Mouse (Mus musculus) hindbrain, embryonic 14.5 days (tissue): ENCODE measurements around the gene Akap3. TPM values are rescaled to one million over a fixed set of nuclear protein-coding genes. Genes with fewer than 3 reads are reported as not detected.

ENCODE experiments used
- ATAC-seq: fragments of 200-750 bp; cut with Nextera tagmentation; 2 replicates; pipeline ENCODE4 v1.8.0; 2017; ENCODE audit warnings: moderate number of reproducible peaks, mild to moderate bottlenecking, moderate TSS enrichment, moderate library complexity; ENCODE audit not compliant: low FRiP score
- DNase-seq: peaks from one replicate; pipeline ENCODE4 v3.0.0-alpha.2; 2015; ENCODE audit warnings: low spot score
- H3K27ac ChIP-seq: fragments of 300-500 bp; sonication (generic); 2 replicates; pipeline ENCODE4 v1.5.1; 2014; ENCODE audit warnings: mild to moderate bottlenecking, moderate library complexity
- H3K27me3 ChIP-seq: fragments of 300-500 bp; sonication (generic); 2 replicates; pipeline ENCODE4 v1.6.1; 2014; ENCODE audit warnings: mild to moderate bottlenecking, low read length, mixed read lengths; ENCODE audit not compliant: control insufficient read depth, insufficient read depth
- H3K36me3 ChIP-seq: fragments of 300-500 bp; sonication (generic); replicated peaks from 2 replicates; pipeline ENCODE4 v1.6.1; 2014; ENCODE audit not compliant: control insufficient read depth, insufficient read depth
- H3K4me1 ChIP-seq: fragments of 300-500 bp; sonication (generic); replicated peaks from 2 replicates; pipeline ENCODE4 v1.6.1; 2014; ENCODE audit warnings: antibody characterized with exemption, low read length, mixed read lengths; ENCODE audit not compliant: control insufficient read depth, insufficient read depth
- H3K4me2 ChIP-seq: fragments of 300-500 bp; sonication (generic); replicated peaks from 2 replicates; pipeline ENCODE4 v1.6.1; 2014; ENCODE audit warnings: mild to moderate bottlenecking, moderate library complexity
- H3K4me3 ChIP-seq: fragments of 300-500 bp; sonication (generic); replicated peaks from 2 replicates; pipeline ENCODE4 v1.5.1; 2014; ENCODE audit warnings: mild to moderate bottlenecking, low read length
- H3K9ac ChIP-seq: fragments of 300-500 bp; sonication (generic); 2 replicates; pipeline ENCODE4 v1.6.1; 2014
- H3K9me3 ChIP-seq: fragments of 300-500 bp; sonication (generic); 2 replicates; pipeline ENCODE4 v1.6.1; 2016; ENCODE audit warnings: low read length; ENCODE audit not compliant: control insufficient read depth
- WGBS: fragments of 180-500 bp; shearing (Covaris S2); extraction: QIAGEN DNeasy Blood & Tissue Kit; methylation state at CpG from one replicate; pipeline ENCODE4 v1.1.7; 2014; 5-methylcytosine and 5-hydroxymethylcytosine counted together
- polyA plus RNA-seq: library from polyadenylated mRNA; unstranded; fragments of >200 nt; fragmentation: Nextera tagmentation; extraction: Ambion mirVana; gene quantifications from 2 replicates; pipeline ENCODE4 v1.2.1, GENCODE M21; 2014

Akap3 gene
- 0.09 and 0.19 TPM in 2 replicates for polyA plus RNA-seq

GRCm38 (mm10) chr6:126852881-126853280, at the start of gene Akap3:
Gene Akap3, plus strand, starts transcription at chr6:126853098.
- Histone ChIP-seq H3K9me3 (no peaks in the 10 kb centered on the region), H3K4me1 (peaks cover 12% of the 10 kb centered on the region), H3K9ac (no peak within 1 kb of the TSS), H3K4me3 (no peak within 1 kb of the TSS), H3K36me3 (no peaks in the 10 kb centered on the region), H3K27me3 (no peaks in the 10 kb centered on the region), H3K27ac (no peak within 1 kb of the TSS), H3K4me2 (no peak within 1 kb of the TSS)
- DNase-seq: no peak
- no peak for ATAC-seq

GRCm38 (mm10) chr6:126806783-126807182, 46.1 kb upstream of the Akap3 start:
- no peak for ATAC-seq
- DNase-seq: no peak
- Histone ChIP-seq H3K9ac (no peak overlapping the region), H3K36me3 (no peaks in the 10 kb centered on the region), H3K9me3 (no peaks in the 10 kb centered on the region), H3K27ac (no peak overlapping the region), H3K4me3 (no peak overlapping the region), H3K27me3 (no peaks in the 10 kb centered on the region), H3K4me1 (no peaks in the 10 kb centered on the region), H3K4me2 (no peak overlapping the region)
- 92% methylated on average over 3 of the region's 3 CpGs for WGBS

- Histone ChIP-seq H3K4me3 (no peak overlapping the region), H3K36me3 (no peaks in the 10 kb centered on the region), H3K4me1 (no peaks in the 10 kb centered on the region), H3K4me2 (no peak overlapping the region), H3K27me3 (no peaks in the 10 kb centered on the region), H3K9ac (no peak overlapping the region), H3K27ac (no peak overlapping the region), H3K9me3 (no peaks in the 10 kb centered on the region)
- ATAC-seq: no peak
- no peak for DNase-seq
- WGBS: 84% methylated on average over 4 of the region's 4 CpGs
Measured at GRCm38 (mm10) chr6:126808134-126808533, 44.8 kb upstream of the Akap3 start.

- no peak for DNase-seq
- H3K4me2 ChIP-seq: no peak overlapping the region
- H3K36me3 ChIP-seq: no peaks in the 10 kb centered on the region
- no peak overlapping the region for H3K27ac ChIP-seq
- 84% methylated on average over 8 of the region's 8 CpGs for WGBS
- H3K4me3 ChIP-seq: no peak overlapping the region
- H3K9me3 ChIP-seq: no peaks in the 10 kb centered on the region
- no peak for ATAC-seq
- no peak overlapping the region for H3K9ac ChIP-seq
- H3K4me1 ChIP-seq: no peaks in the 10 kb centered on the region
- no peaks in the 10 kb centered on the region for H3K27me3 ChIP-seq
Measured at GRCm38 (mm10) chr6:126808561-126808960, 44.3 kb upstream of the Akap3 start.

- ATAC-seq (no peak), DNase-seq (no peak)
- Histone ChIP-seq H3K36me3 (no peaks in the 10 kb centered on the region), H3K4me2 (no peak overlapping the region), H3K27ac (no peak overlapping the region), H3K4me3 (no peak overlapping the region), H3K27me3 (no peaks in the 10 kb centered on the region), H3K9me3 (no peaks in the 10 kb centered on the region), H3K4me1 (no peaks in the 10 kb centered on the region), H3K9ac (no peak overlapping the region)
- 91% methylated on average over 4 of the region's 4 CpGs for WGBS
Measured at GRCm38 (mm10) chr6:126811481-126811880, 41.4 kb upstream of the Akap3 start.

DNA sequence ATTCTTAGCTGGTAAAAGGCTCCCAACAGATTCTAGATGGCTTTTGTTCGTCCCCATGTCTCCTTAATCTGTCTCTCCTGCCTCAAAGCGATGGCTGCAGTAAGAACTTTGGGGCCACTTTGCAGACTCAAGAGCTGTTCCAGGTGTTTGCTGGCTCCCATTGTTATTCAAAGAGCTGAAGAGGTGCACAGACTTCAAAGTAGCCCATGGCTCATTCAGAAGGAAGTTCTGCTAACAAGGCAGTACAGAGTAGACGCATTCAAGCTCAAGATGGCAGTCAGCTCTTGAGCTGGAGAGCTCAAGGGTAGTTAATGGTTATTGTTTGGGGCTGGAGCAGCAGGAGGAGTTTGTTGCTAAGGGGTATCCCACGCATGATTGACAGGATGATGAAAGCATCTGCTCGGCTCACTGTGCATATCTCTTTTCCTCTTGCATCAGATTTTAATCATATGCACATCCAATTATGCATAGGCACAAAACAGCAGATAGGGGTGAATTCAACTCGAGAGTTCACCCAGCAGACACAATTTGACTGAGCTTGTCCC, 37.6 kb upstream of the Akap3 start:
- 52% methylated on average over 6 of the region's 6 CpGs for WGBS
- H3K4me1 ChIP-seq: no peaks in the 10 kb centered on the region
- no peak overlapping the region for H3K27ac ChIP-seq
- peaks cover 6% of the 10 kb centered on the region for H3K36me3 ChIP-seq
- H3K9me3 ChIP-seq: no peaks in the 10 kb centered on the region
- no peak overlapping the region for H3K4me3 ChIP-seq
- no peaks in the 10 kb centered on the region for H3K27me3 ChIP-seq
- ATAC-seq (no peak), DNase-seq (no peak)
- no peak overlapping the region for H3K4me2 ChIP-seq
- H3K9ac ChIP-seq: no peak overlapping the region

DNA sequence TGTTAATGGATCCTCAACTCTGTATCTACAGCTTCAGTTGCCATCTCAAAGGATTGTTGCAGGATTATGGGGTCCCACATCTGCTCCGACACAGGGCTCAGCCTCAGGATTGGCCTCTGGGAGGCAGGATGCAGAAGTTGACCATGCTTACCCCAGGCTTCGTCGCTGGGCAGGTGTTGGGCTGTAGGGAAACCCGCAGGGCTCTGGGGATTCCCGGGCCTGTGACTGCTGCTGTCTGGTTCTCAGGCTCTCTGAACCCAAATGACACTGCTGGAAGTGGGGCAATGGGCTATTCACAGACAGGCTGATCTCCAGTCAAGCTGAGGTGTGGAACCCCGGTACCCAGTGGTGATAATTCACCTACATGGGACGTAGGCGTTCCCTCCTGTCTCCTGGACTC, 36.6 kb upstream of the Akap3 start:
- ATAC-seq (no peak), DNase-seq (no peak)
- no peaks in the 10 kb centered on the region for H3K4me1 ChIP-seq
- no peaks in the 10 kb centered on the region for H3K9me3 ChIP-seq
- H3K4me3 ChIP-seq: no peak overlapping the region
- H3K36me3 ChIP-seq: peaks cover 17% of the 10 kb centered on the region
- no peak overlapping the region for H3K9ac ChIP-seq
- no peaks in the 10 kb centered on the region for H3K27me3 ChIP-seq
- no peak overlapping the region for H3K4me2 ChIP-seq
- WGBS: 91% methylated on average over 8 of the region's 8 CpGs
- no peak overlapping the region for H3K27ac ChIP-seq

DNA sequence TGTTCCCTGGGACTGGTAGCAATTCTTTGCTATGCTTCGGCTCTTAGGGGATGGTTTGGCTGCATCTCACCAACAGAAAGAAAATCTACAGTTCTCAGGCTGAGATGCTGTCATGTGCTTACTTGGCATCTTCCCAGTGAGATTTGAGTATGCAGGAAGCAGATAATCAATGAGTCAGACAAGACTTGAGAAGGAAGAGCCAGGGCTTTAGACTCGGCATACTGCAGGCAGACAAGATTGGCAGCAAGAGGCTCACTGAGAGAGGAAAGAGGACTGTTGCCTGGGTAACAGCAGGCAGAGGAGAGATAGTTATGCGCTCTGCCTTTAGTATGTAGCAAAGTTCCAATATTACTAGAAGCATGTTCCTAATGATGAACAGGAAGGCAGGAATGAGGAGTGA, 29.8 kb upstream of the Akap3 start:
- no peak overlapping the region for H3K4me3 ChIP-seq
- no peaks in the 10 kb centered on the region for H3K27me3 ChIP-seq
- H3K4me2 ChIP-seq: no peak overlapping the region
- ATAC-seq: no peak
- H3K27ac ChIP-seq: no peak overlapping the region
- no peak overlapping the region for H3K9ac ChIP-seq
- no peaks in the 10 kb centered on the region for H3K9me3 ChIP-seq
- DNase-seq: no peak
- H3K4me1 ChIP-seq: no peaks in the 10 kb centered on the region
- peaks cover 85% of the 10 kb centered on the region for H3K36me3 ChIP-seq
- 83% methylated on average over 3 of the region's 3 CpGs for WGBS

- H3K36me3 ChIP-seq: peaks cover 99% of the 10 kb centered on the region
- DNase-seq (no peak), ATAC-seq (no peak)
- H3K27me3 ChIP-seq: no peaks in the 10 kb centered on the region
- H3K27ac ChIP-seq: no peak overlapping the region
- H3K4me1 ChIP-seq: no peaks in the 10 kb centered on the region
- no peak overlapping the region for H3K4me2 ChIP-seq
- H3K9ac ChIP-seq: no peak overlapping the region
- no peak overlapping the region for H3K4me3 ChIP-seq
- 88% methylated on average over 8 of the region's 8 CpGs for WGBS
- no peaks in the 10 kb centered on the region for H3K9me3 ChIP-seq
Measured at GRCm38 (mm10) chr6:126836628-126837027, 16.3 kb upstream of the Akap3 start.
